Mouse (Mus musculus): ENCODE measurements at regions not wholly inside any gene's neighbourhood (a gene's known extent, or its start where the extent isn't known, plus 50 kb on each side); places are given as distances from the start of the nearest gene placed in this dataset.

- H3K9me3 ChIP-seq (replicated peaks; ENCODE audit: control insufficient read depth, low read length, poor library complexity, severe bottlenecking): no peaks in the 10 kb centered on the region
- no peaks in the 10 kb centered on the region; the same call in 1 of the 2 replicates for H3K4me1 ChIP-seq (ENCODE audit: control insufficient read depth, insufficient read depth, low read length)
- H3K27me3 ChIP-seq (ENCODE audit: control insufficient read depth, insufficient read depth, low read depth, low read length): no peaks in the 10 kb centered on the region
- H3K4me3 ChIP-seq (ENCODE audit: low read depth, low read length): no peak overlapping the region
- H3K27ac ChIP-seq (ENCODE audit: low read length): no peak overlapping the region
- H3K36me3 ChIP-seq (ENCODE audit: control insufficient read depth, insufficient read depth, low read length): no peaks in the 10 kb centered on the region
- no peak for ATAC-seq
- WGBS: 78% methylated on average over 17 of the region's 17 CpGs
- H3K9ac ChIP-seq (ENCODE audit: low read depth, low read length): no peak overlapping the region
- no peak overlapping the region for H3K4me2 ChIP-seq (ENCODE audit: low read length)
These were observed 71.8 kb upstream of the Tmem189 start for GRCm38 (mm10) chr2:167761404-167761936.

GRCm38 (mm10) chr2:167760681-167761403, 71.2 kb upstream of the Tmem189 start:
- Histone ChIP-seq H3K9me3 (replicated peaks; ENCODE audit: control insufficient read depth, low read length, poor library complexity, severe bottlenecking) (no peaks in the 10 kb centered on the region), H3K9ac (ENCODE audit: low read depth, low read length) (no peak overlapping the region), H3K36me3 (ENCODE audit: control insufficient read depth, insufficient read depth, low read length) (no peaks in the 10 kb centered on the region), H3K27me3 (ENCODE audit: control insufficient read depth, insufficient read depth, low read depth, low read length) (no peaks in the 10 kb centered on the region), H3K27ac (ENCODE audit: low read length) (no peak overlapping the region), H3K4me2 (ENCODE audit: low read length) (no peak overlapping the region), H3K4me1 (ENCODE audit: control insufficient read depth, insufficient read depth, low read length) (no peaks in the 10 kb centered on the region; the same call in 1 of the 2 replicates), H3K4me3 (ENCODE audit: low read depth, low read length) (no peak overlapping the region)
- no peak for ATAC-seq
- WGBS: 77% methylated on average over 13 of the region's 13 CpGs

GRCm38 (mm10) chr2:167759603-167760390, 70.2 kb upstream of the Tmem189 start:
- H3K9ac ChIP-seq (ENCODE audit: low read depth, low read length): no peak overlapping the region
- H3K4me2 ChIP-seq (ENCODE audit: low read length): no peak overlapping the region
- WGBS: 85% methylated on average over 9 of the region's 9 CpGs
- ATAC-seq: no peak
- H3K4me1 ChIP-seq (ENCODE audit: control insufficient read depth, insufficient read depth, low read length): no peaks in the 10 kb centered on the region; the same call in 1 of the 2 replicates
- no peak overlapping the region for H3K27ac ChIP-seq (ENCODE audit: low read length)
- no peak overlapping the region for H3K4me3 ChIP-seq (ENCODE audit: low read depth, low read length)
- no peaks in the 10 kb centered on the region for H3K27me3 ChIP-seq (ENCODE audit: control insufficient read depth, insufficient read depth, low read depth, low read length)
- no peaks in the 10 kb centered on the region for H3K36me3 ChIP-seq (ENCODE audit: control insufficient read depth, insufficient read depth, low read length)
- H3K9me3 ChIP-seq (replicated peaks; ENCODE audit: control insufficient read depth, low read length, poor library complexity, severe bottlenecking): no peaks in the 10 kb centered on the region

- Histone ChIP-seq H3K4me2 (ENCODE audit: low read length) (no peak overlapping the region), H3K9ac (ENCODE audit: low read depth, low read length) (no peak overlapping the region), H3K4me1 (ENCODE audit: control insufficient read depth, insufficient read depth, low read length) (peaks cover 3% of the 10 kb centered on the region; the same call in 1 of the 2 replicates), H3K27me3 (ENCODE audit: control insufficient read depth, insufficient read depth, low read depth, low read length) (no peaks in the 10 kb centered on the region), H3K9me3 (replicated peaks; ENCODE audit: control insufficient read depth, low read length, poor library complexity, severe bottlenecking) (no peaks in the 10 kb centered on the region), H3K36me3 (ENCODE audit: control insufficient read depth, insufficient read depth, low read length) (no peaks in the 10 kb centered on the region), H3K4me3 (ENCODE audit: low read depth, low read length) (no peak overlapping the region), H3K27ac (ENCODE audit: low read length) (no peak overlapping the region)
- no peak for ATAC-seq
- WGBS: 72% methylated on average over 12 of the region's 12 CpGs
These were observed 67.6 kb upstream of the Tmem189 start for GRCm38 (mm10) chr2:167757157-167757780.

GRCm38 (mm10) chr2:167756721-167757120, 67.1 kb upstream of the Tmem189 start:
- Histone ChIP-seq H3K4me3 (ENCODE audit: low read depth, low read length) (no peak overlapping the region), H3K9me3 (replicated peaks; ENCODE audit: control insufficient read depth, low read length, poor library complexity, severe bottlenecking) (no peaks in the 10 kb centered on the region), H3K9ac (ENCODE audit: low read depth, low read length) (no peak overlapping the region), H3K27me3 (ENCODE audit: control insufficient read depth, insufficient read depth, low read depth, low read length) (no peaks in the 10 kb centered on the region), H3K27ac (ENCODE audit: low read length) (no peak overlapping the region), H3K36me3 (ENCODE audit: control insufficient read depth, insufficient read depth, low read length) (no peaks in the 10 kb centered on the region), H3K4me2 (ENCODE audit: low read length) (no peak overlapping the region), H3K4me1 (ENCODE audit: control insufficient read depth, insufficient read depth, low read length) (peaks cover 3% of the 10 kb centered on the region; the same call in 1 of the 2 replicates)
- WGBS: 90% methylated on average over 12 of the region's 12 CpGs
- ATAC-seq: no peak

- H3K4me3 ChIP-seq (ENCODE audit: low read depth, low read length): no peak overlapping the region
- H3K36me3 ChIP-seq (ENCODE audit: control insufficient read depth, insufficient read depth, low read length): no peaks in the 10 kb centered on the region
- H3K9ac ChIP-seq (ENCODE audit: low read depth, low read length): no peak overlapping the region
- H3K4me1 ChIP-seq (ENCODE audit: control insufficient read depth, insufficient read depth, low read length): peaks cover 3% of the 10 kb centered on the region; the same call in 1 of the 2 replicates
- ATAC-seq: no peak
- H3K9me3 ChIP-seq (replicated peaks; ENCODE audit: control insufficient read depth, low read length, poor library complexity, severe bottlenecking): no peaks in the 10 kb centered on the region
- WGBS: 88% methylated on average over 22 of the region's 22 CpGs
- no peaks in the 10 kb centered on the region for H3K27me3 ChIP-seq (ENCODE audit: control insufficient read depth, insufficient read depth, low read depth, low read length)
- no peak overlapping the region for H3K4me2 ChIP-seq (ENCODE audit: low read length)
- H3K27ac ChIP-seq (ENCODE audit: low read length): no peak overlapping the region
These were observed 65.4 kb upstream of the Tmem189 start for GRCm38 (mm10) chr2:167754929-167755551.

- no peak for ATAC-seq
- WGBS: 79% methylated on average over 9 of the region's 9 CpGs
These were observed 64.3 kb upstream of the Tmem189 start for GRCm38 (mm10) chr2:167753898-167754297.

GRCm38 (mm10) chr2:167752805-167753556, 63.4 kb upstream of the Tmem189 start:
- no peaks in the 10 kb centered on the region for H3K27me3 ChIP-seq (ENCODE audit: control insufficient read depth, insufficient read depth, low read depth, low read length)
- ATAC-seq: 0 out of 2 replicates have a peak, but pooled peaks have one; percentile 21
- H3K27ac ChIP-seq (ENCODE audit: low read length): no peak overlapping the region
- no peak overlapping the region for H3K4me2 ChIP-seq (ENCODE audit: low read length)
- H3K9ac ChIP-seq (ENCODE audit: low read depth, low read length): no peak overlapping the region
- H3K9me3 ChIP-seq (replicated peaks; ENCODE audit: control insufficient read depth, low read length, poor library complexity, severe bottlenecking): no peaks in the 10 kb centered on the region
- H3K4me1 ChIP-seq (ENCODE audit: control insufficient read depth, insufficient read depth, low read length): peaks cover 3% of the 10 kb centered on the region; the same call in 1 of the 2 replicates
- no peaks in the 10 kb centered on the region for H3K36me3 ChIP-seq (ENCODE audit: control insufficient read depth, insufficient read depth, low read length)
- WGBS: 63% methylated on average over 12 of the region's 12 CpGs
- H3K4me3 ChIP-seq (ENCODE audit: low read depth, low read length): no peak overlapping the region

More at GRCm38 (mm10) chr2:167753898-167754297, 64.3 kb upstream of the Tmem189 start:
- no peaks in the 10 kb centered on the region for H3K9me3 ChIP-seq (replicated peaks; ENCODE audit: control insufficient read depth, low read length, poor library complexity, severe bottlenecking)
- no peaks in the 10 kb centered on the region for H3K27me3 ChIP-seq (ENCODE audit: control insufficient read depth, insufficient read depth, low read depth, low read length)
- H3K9ac ChIP-seq (ENCODE audit: low read depth, low read length): no peak overlapping the region
- H3K36me3 ChIP-seq (ENCODE audit: control insufficient read depth, insufficient read depth, low read length): no peaks in the 10 kb centered on the region
- no peak overlapping the region for H3K4me3 ChIP-seq (ENCODE audit: low read depth, low read length)
- H3K4me2 ChIP-seq (ENCODE audit: low read length): no peak overlapping the region
- H3K4me1 ChIP-seq (ENCODE audit: control insufficient read depth, insufficient read depth, low read length): peaks cover 3% of the 10 kb centered on the region; the same call in 1 of the 2 replicates
- H3K27ac ChIP-seq (ENCODE audit: low read length): no peak overlapping the region

Measured in midbrain, embryonic 16.5 days (tissue).